Mouse (Mus musculus): ENCODE data around the gene Aff3. TPM values are rescaled to one million over a fixed set of nuclear protein-coding genes. Genes with fewer than 3 reads are reported as not detected.

Aff3 gene
- polyA plus RNA-seq, 1 experiment, result 1.3 TPM

DNA sequence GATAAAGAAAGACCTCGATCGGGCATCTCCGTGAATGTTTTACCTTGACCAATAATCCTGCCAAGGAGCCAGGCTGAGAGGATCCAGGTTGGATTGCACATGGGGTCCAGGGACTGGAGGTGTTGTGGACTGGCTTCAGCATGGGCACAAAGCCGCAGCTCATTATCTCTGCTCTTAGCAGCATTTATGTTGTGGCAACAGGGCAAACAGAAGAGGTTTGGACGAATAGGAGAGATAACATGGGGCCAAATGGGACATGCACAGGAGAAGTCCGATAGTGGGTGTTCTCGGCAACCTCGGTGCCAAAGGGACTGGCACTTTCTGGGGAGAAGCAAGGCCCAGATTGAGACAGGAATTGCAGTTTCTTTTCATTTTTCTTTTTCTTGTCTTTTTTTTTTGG is 342.9 kb downstream of the Aff3 start:
- H3K4me1 ChIP-seq (ENCODE audit: control insufficient read depth, insufficient read depth, insufficient read length, low read length), result no peaks in the 10 kb centered on the region
- H3K27ac ChIP-seq (replicated peaks; ENCODE audit: low read depth, low read length), result no peak overlapping the region
- no peak overlapping the region for H3K4me3 ChIP-seq (ENCODE audit: insufficient read depth, low read depth, low read length)

GRCm38 (mm10) chr1:38320971-38321305 is 343.8 kb downstream of the Aff3 start:
- Histone ChIP-seq H3K4me3 (ENCODE audit: insufficient read depth, low read depth, low read length) (no peak overlapping the region), H3K27ac (replicated peaks; ENCODE audit: low read depth, low read length) (no peak overlapping the region), H3K4me1 (ENCODE audit: control insufficient read depth, insufficient read depth, insufficient read length, low read length) (no peaks in the 10 kb centered on the region)

GRCm38 (mm10) chr1:38320126-38320970 is 344.4 kb downstream of the Aff3 start:
- no peaks in the 10 kb centered on the region for H3K4me1 ChIP-seq (ENCODE audit: control insufficient read depth, insufficient read depth, insufficient read length, low read length)
- H3K27ac ChIP-seq (replicated peaks; ENCODE audit: low read depth, low read length), result no peak overlapping the region
- no peak overlapping the region for H3K4me3 ChIP-seq (ENCODE audit: insufficient read depth, low read depth, low read length)

- Histone ChIP-seq H3K4me3 (ENCODE audit: insufficient read depth, low read depth, low read length) (no peak overlapping the region), H3K4me1 (ENCODE audit: control insufficient read depth, insufficient read depth, insufficient read length, low read length) (no peaks in the 10 kb centered on the region), H3K27ac (replicated peaks; ENCODE audit: low read depth, low read length) (no peak overlapping the region)
These were observed 346.1 kb downstream of the Aff3 start for GRCm38 (mm10) chr1:38318614-38319013.

DNA sequence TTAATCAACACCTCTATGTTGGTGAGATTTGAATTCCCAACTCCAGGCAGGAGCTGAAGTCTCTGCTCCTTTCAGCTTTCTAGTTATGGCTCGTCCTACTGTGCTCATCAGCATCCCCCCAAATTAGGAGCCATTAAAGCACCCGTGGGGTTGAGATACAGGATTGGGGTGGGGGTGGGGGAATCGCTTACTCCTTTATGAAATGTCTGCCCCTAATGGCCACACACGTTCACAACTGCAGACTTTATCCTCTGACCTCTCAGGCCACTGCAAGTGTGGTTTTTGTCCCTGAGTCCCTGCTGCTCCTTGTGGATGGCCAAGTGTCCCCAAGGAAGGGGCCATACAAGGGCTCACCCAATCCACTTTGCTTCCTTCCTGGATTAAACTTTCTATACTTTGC is 348.8 kb downstream of the Aff3 start:
- Histone ChIP-seq H3K4me3 (ENCODE audit: insufficient read depth, low read depth, low read length) (no peak overlapping the region), H3K27ac (replicated peaks; ENCODE audit: low read depth, low read length) (no peak overlapping the region), H3K4me1 (ENCODE audit: control insufficient read depth, insufficient read depth, insufficient read length, low read length) (no peaks in the 10 kb centered on the region)

- H3K4me3 ChIP-seq (ENCODE audit: insufficient read depth, low read depth, low read length), result no peak overlapping the region
- H3K27ac ChIP-seq (replicated peaks; ENCODE audit: low read depth, low read length), result no peak overlapping the region
- no peaks in the 10 kb centered on the region for H3K4me1 ChIP-seq (ENCODE audit: control insufficient read depth, insufficient read depth, insufficient read length, low read length)
These were observed 354.3 kb downstream of the Aff3 start for GRCm38 (mm10) chr1:38310496-38310895.

GRCm38 (mm10) chr1:38310076-38310475 is 354.7 kb downstream of the Aff3 start:
- Histone ChIP-seq H3K4me1 (ENCODE audit: control insufficient read depth, insufficient read depth, insufficient read length, low read length) (no peaks in the 10 kb centered on the region), H3K4me3 (ENCODE audit: insufficient read depth, low read depth, low read length) (no peak overlapping the region), H3K27ac (replicated peaks; ENCODE audit: low read depth, low read length) (no peak overlapping the region)

- no peak overlapping the region for H3K4me3 ChIP-seq (ENCODE audit: insufficient read depth, low read depth, low read length)
- no peaks in the 10 kb centered on the region for H3K4me1 ChIP-seq (ENCODE audit: control insufficient read depth, insufficient read depth, insufficient read length, low read length)
- H3K27ac ChIP-seq (replicated peaks; ENCODE audit: low read depth, low read length), result no peak overlapping the region
These were observed 355.4 kb downstream of the Aff3 start for GRCm38 (mm10) chr1:38309341-38309740.

DNA sequence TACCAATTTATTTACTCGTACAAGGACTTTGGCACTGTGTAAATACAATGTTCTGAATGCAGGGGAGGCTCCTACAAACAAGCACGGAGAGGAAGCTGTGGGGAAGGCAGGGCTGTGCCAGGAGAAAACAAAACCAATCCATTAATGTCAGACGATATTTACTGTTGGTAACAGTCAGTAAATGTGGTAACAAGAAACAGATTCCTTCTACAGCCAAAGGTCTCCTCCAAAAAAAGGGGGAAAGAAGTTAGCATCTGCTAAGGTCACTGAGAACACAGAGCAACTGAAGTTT is 356.1 kb downstream of the Aff3 start:
- no peaks in the 10 kb centered on the region for H3K4me1 ChIP-seq (ENCODE audit: control insufficient read depth, insufficient read depth, insufficient read length, low read length)
- H3K4me3 ChIP-seq (ENCODE audit: insufficient read depth, low read depth, low read length), result no peak overlapping the region
- H3K27ac ChIP-seq (replicated peaks; ENCODE audit: low read depth, low read length), result no peak overlapping the region

- no peak overlapping the region for H3K4me3 ChIP-seq (ENCODE audit: insufficient read depth, low read depth, low read length)
- no peaks in the 10 kb centered on the region for H3K4me1 ChIP-seq (ENCODE audit: control insufficient read depth, insufficient read depth, insufficient read length, low read length)
- H3K27ac ChIP-seq (replicated peaks; ENCODE audit: low read depth, low read length), result no peak overlapping the region
These were observed 356.7 kb downstream of the Aff3 start for GRCm38 (mm10) chr1:38307821-38308704.

- Histone ChIP-seq H3K4me3 (ENCODE audit: insufficient read depth, low read depth, low read length) (no peak overlapping the region), H3K4me1 (ENCODE audit: control insufficient read depth, insufficient read depth, insufficient read length, low read length) (no peaks in the 10 kb centered on the region), H3K27ac (replicated peaks; ENCODE audit: low read depth, low read length) (no peak overlapping the region)
These were observed 357.5 kb downstream of the Aff3 start for GRCm38 (mm10) chr1:38307234-38307633.

GRCm38 (mm10) chr1:38306146-38306545 is 358.6 kb downstream of the Aff3 start:
- Histone ChIP-seq H3K27ac (replicated peaks; ENCODE audit: low read depth, low read length) (no peak overlapping the region), H3K4me1 (ENCODE audit: control insufficient read depth, insufficient read depth, insufficient read length, low read length) (no peaks in the 10 kb centered on the region), H3K4me3 (ENCODE audit: insufficient read depth, low read depth, low read length) (no peak overlapping the region)

GRCm38 (mm10) chr1:38304376-38304775 is 360.4 kb downstream of the Aff3 start:
- no peak overlapping the region for H3K4me3 ChIP-seq (ENCODE audit: insufficient read depth, low read depth, low read length)
- H3K27ac ChIP-seq (replicated peaks; ENCODE audit: low read depth, low read length), result no peak overlapping the region

GRCm38 (mm10) chr1:38298291-38298690 is 366.5 kb downstream of the Aff3 start:
- H3K4me3 ChIP-seq (ENCODE audit: insufficient read depth, low read depth, low read length), result no peak overlapping the region
- no peaks in the 10 kb centered on the region for H3K4me1 ChIP-seq (ENCODE audit: control insufficient read depth, insufficient read depth, insufficient read length, low read length)
- H3K27ac ChIP-seq (replicated peaks; ENCODE audit: low read depth, low read length), result no peak overlapping the region

More at GRCm38 (mm10) chr1:38304376-38304775, 360.4 kb downstream of the Aff3 start:
- no peaks in the 10 kb centered on the region for H3K4me1 ChIP-seq (ENCODE audit: control insufficient read depth, insufficient read depth, insufficient read length, low read length)

- Histone ChIP-seq H3K4me1 (ENCODE audit: control insufficient read depth, insufficient read depth, insufficient read length, low read length) (no peaks in the 10 kb centered on the region), H3K27ac (replicated peaks; ENCODE audit: low read depth, low read length) (no peak overlapping the region), H3K4me3 (ENCODE audit: insufficient read depth, low read depth, low read length) (no peak overlapping the region)
These were observed 369.8 kb downstream of the Aff3 start for GRCm38 (mm10) chr1:38294906-38295305.

DNA sequence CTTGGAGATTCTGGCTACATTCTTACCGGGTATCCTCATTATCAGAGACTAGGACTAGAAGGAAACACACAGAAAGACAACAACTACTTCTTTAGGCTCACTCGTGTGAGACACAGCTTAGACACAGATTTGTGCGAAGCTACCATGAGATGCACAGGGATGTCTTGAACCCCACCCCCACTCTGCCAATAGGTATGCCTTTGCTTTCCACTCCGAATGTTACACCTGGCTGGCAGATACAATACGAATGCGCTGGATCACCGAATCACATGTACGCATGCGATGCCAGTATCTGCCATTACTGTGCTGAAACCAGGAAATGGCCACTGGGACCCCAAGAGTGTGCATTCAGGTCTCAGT is 370.4 kb downstream of the Aff3 start:
- no peaks in the 10 kb centered on the region for H3K4me1 ChIP-seq (ENCODE audit: control insufficient read depth, insufficient read depth, insufficient read length, low read length)
- H3K27ac ChIP-seq (replicated peaks; ENCODE audit: low read depth, low read length), result no peak overlapping the region
- no peak overlapping the region for H3K4me3 ChIP-seq (ENCODE audit: insufficient read depth, low read depth, low read length)

Data from brown adipose tissue, adult 24 weeks (tissue).